Mouse (Mus musculus) neural tube, embryonic 11.5 days (tissue): Measurements from ENCODE around the gene Adgrl3. TPM values are rescaled to one million over a fixed set of nuclear protein-coding genes. Genes with fewer than 3 reads are reported as not detected.
A peak's percentile ranks its signal among the peaks of the same experiment; 100 is the strongest.

Experiments used
- ATAC-seq: fragments of 200-750 bp; cut with Nextera tagmentation; 2 replicates; pipeline ENCODE4 v1.8.0; 2017; ENCODE audit warnings: moderate number of reproducible peaks, mild to moderate bottlenecking, moderate TSS enrichment, moderate library complexity; ENCODE audit not compliant: insufficient read depth, low FRiP score, low TSS enrichment
- DNase-seq: peaks from one replicate; pipeline ENCODE4 v3.0.0-alpha.2; 2015; ENCODE audit warnings: low spot score
- H3K27ac ChIP-seq: fragments of 300-500 bp; sonication (generic); 2 replicates; pipeline ENCODE4 v1.5.1; 2014; ENCODE audit warnings: low read depth, mild to moderate bottlenecking, low read length
- H3K27me3 ChIP-seq: fragments of 300-500 bp; sonication (generic); 2 replicates; pipeline ENCODE4 v1.6.1; 2014; ENCODE audit warnings: mild to moderate bottlenecking, low read length, mixed read lengths; ENCODE audit not compliant: control insufficient read depth, insufficient read depth
- H3K36me3 ChIP-seq: fragments of 300-500 bp; sonication (generic); 2 replicates; pipeline ENCODE4 v1.6.1; 2014; ENCODE audit warnings: mild to moderate bottlenecking, low read length, moderate library complexity, mixed read lengths; ENCODE audit not compliant: control insufficient read depth, insufficient read depth
- H3K4me1 ChIP-seq: fragments of 300-500 bp; sonication (generic); 2 replicates; pipeline ENCODE4 v1.6.1; 2014; ENCODE audit warnings: low read length, mixed read lengths; ENCODE audit not compliant: control insufficient read depth, insufficient read depth
- H3K4me2 ChIP-seq: fragments of 300-500 bp; sonication (generic); 2 replicates; pipeline ENCODE4 v1.6.1; 2014; ENCODE audit warnings: low read depth, mild to moderate bottlenecking, moderate library complexity
- H3K4me3 ChIP-seq: fragments of 300-500 bp; sonication (generic); 2 replicates; pipeline ENCODE4 v1.5.1; 2014; ENCODE audit warnings: low read depth, low read length
- H3K9ac ChIP-seq: fragments of 300-500 bp; sonication (generic); 2 replicates; pipeline ENCODE4 v1.6.1; 2014; ENCODE audit warnings: mild to moderate bottlenecking, low read length
- H3K9me3 ChIP-seq: fragments of 300-500 bp; sonication (generic); 2 replicates; pipeline ENCODE4 v1.6.1; 2016; ENCODE audit warnings: low read length; ENCODE audit not compliant: control insufficient read depth
- WGBS: fragments of 180-500 bp; shearing (Covaris S2); extraction: QIAGEN DNeasy Blood & Tissue Kit; methylation state at CpG from one replicate; pipeline ENCODE4 v1.1.7; 2014; 5-methylcytosine and 5-hydroxymethylcytosine counted together
- polyA plus RNA-seq: library from polyadenylated mRNA; unstranded; fragments of >200 nt; fragmentation: Nextera tagmentation; extraction: Ambion mirVana; gene quantifications from 2 replicates; pipeline ENCODE4 v1.2.1, GENCODE M21; 2014

The Adgrl3 gene
- polyA plus RNA-seq, 1 experiment from 2014 or later = 25.0 TPM

DNA sequence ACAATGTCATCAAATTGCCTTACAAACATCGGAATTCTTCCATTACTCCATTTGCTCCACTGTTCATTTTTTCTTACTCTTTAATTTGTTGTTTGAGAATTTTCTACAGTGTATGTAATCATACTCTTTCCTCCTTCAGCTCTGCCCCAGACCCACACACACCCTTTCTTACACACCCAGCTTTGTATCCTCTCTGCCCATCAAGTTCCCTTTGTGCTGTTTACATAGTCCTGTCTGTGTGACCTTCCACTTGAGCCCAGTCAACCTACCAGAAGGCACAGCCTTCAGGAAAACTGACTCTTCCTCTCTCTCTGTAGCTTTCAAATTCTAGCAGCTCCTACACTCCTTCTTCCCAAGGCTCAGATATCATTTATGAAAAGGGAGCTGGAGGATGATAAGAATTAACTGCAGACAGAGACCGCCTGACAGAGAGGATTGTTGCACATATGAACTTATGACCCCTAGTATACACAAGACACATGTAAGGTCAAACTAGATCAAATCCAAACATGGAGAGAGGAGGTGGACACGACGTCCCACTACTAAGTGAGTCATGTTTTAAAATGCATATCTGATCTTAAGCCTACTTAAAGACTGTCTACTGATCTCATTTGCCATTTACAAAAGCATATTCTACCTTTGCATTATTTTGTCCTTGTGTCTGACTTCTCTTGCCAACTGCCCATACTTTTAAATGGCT lies 654.5 kb downstream of the Adgrl3 start:
- no peak overlapping the region for H3K4me3 ChIP-seq
- ATAC-seq = no peak
- WGBS = 84% methylated on average over 4 of the region's 4 CpGs

DNA sequence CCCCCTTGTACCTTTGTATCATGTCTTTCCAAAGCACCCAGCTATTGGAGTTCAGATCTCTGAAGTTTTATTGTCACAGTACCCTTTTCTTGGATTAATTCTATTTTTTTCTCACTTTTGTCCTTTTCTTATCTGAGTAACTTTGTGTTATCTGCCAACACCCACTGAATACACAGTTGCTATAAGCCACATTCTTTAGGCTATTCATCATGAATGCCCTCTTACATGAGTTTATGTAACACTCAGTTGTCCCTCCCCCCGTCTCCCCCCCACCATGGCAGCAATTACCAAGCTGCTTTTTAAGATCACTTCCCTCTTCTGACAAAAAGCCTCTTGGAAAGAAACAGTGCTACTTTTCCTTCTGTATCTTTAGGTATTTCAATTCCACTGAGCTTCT lies 655.0 kb downstream of the Adgrl3 start:
- DNase-seq = no peak
- WGBS = 84% methylated on average over 1 of the region's 1 CpGs
- Histone ChIP-seq H3K36me3 (no peaks in the 10 kb centered on the region), H3K4me3 (no peak overlapping the region), H3K4me1 (no peaks in the 10 kb centered on the region), H3K4me2 (no peak overlapping the region), H3K27me3 (no peaks in the 10 kb centered on the region), H3K9me3 (no peaks in the 10 kb centered on the region), H3K9ac (no peak overlapping the region), H3K27ac (no peak overlapping the region)
- ATAC-seq = no peak

More for the DNA sequence above, 654.5 kb downstream of the Adgrl3 start:
- H3K9ac ChIP-seq = no peak overlapping the region
- no peak overlapping the region for H3K27ac ChIP-seq
- no peaks in the 10 kb centered on the region for H3K27me3 ChIP-seq
- H3K9me3 ChIP-seq = no peaks in the 10 kb centered on the region
- H3K36me3 ChIP-seq = no peaks in the 10 kb centered on the region
- no peak overlapping the region for H3K4me2 ChIP-seq
- no peaks in the 10 kb centered on the region for H3K4me1 ChIP-seq
- no peak for DNase-seq

- ATAC-seq = no peak
- no peak overlapping the region for H3K4me2 ChIP-seq
These were observed 657.0 kb downstream of the Adgrl3 start for GRCm38 (mm10) chr5:81676896-81677295.

DNA sequence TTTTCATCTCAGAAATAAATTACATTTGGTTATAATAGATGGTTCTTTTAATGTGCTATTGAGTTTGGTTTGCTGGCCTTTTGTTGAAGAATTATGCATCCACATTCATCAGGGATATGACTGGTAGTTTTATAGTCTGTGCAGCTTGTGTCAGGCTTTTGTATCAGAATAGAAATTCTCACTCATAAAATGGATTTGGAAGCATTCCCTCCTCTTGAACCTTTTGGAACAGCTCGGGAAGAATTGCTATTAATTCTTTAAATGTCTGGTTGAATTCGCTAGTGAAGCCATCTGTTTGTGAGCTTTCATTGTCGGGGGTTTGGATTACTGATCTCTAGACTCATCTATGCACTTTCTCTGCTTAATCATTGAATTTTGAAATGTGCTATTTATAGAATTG lies 666.3 kb downstream of the Adgrl3 start:
- DNase-seq = no peak
- ATAC-seq = no peak
- no peaks in the 10 kb centered on the region for H3K36me3 ChIP-seq
- 86% methylated on average over 3 of the region's 3 CpGs for WGBS
- H3K27me3 ChIP-seq = no peaks in the 10 kb centered on the region
- no peaks in the 10 kb centered on the region for H3K4me1 ChIP-seq
- H3K9ac ChIP-seq = no peak overlapping the region
- H3K27ac ChIP-seq = no peak overlapping the region
- H3K4me2 ChIP-seq = no peak overlapping the region
- no peaks in the 10 kb centered on the region for H3K9me3 ChIP-seq
- no peak overlapping the region for H3K4me3 ChIP-seq

More at GRCm38 (mm10) chr5:81676896-81677295, 657.0 kb downstream of the Adgrl3 start:
- H3K36me3 ChIP-seq = no peaks in the 10 kb centered on the region
- no peak overlapping the region for H3K9ac ChIP-seq
- no peak overlapping the region for H3K27ac ChIP-seq
- no peak overlapping the region for H3K4me3 ChIP-seq
- DNase-seq = no peak
- H3K27me3 ChIP-seq = no peaks in the 10 kb centered on the region
- no peaks in the 10 kb centered on the region for H3K4me1 ChIP-seq
- H3K9me3 ChIP-seq = no peaks in the 10 kb centered on the region
- WGBS = 90% methylated on average over 1 of the region's 1 CpGs

- Histone ChIP-seq H3K4me2 (no peak overlapping the region), H3K36me3 (no peaks in the 10 kb centered on the region), H3K4me1 (no peaks in the 10 kb centered on the region), H3K9me3 (no peaks in the 10 kb centered on the region), H3K9ac (no peak overlapping the region), H3K4me3 (no peak overlapping the region), H3K27ac (no peak overlapping the region), H3K27me3 (no peaks in the 10 kb centered on the region)
- ATAC-seq (no peak), DNase-seq (no peak)
- 95% methylated on average over 4 of the region's 4 CpGs for WGBS
These were observed 666.9 kb downstream of the Adgrl3 start for GRCm38 (mm10) chr5:81686845-81687244.

DNA sequence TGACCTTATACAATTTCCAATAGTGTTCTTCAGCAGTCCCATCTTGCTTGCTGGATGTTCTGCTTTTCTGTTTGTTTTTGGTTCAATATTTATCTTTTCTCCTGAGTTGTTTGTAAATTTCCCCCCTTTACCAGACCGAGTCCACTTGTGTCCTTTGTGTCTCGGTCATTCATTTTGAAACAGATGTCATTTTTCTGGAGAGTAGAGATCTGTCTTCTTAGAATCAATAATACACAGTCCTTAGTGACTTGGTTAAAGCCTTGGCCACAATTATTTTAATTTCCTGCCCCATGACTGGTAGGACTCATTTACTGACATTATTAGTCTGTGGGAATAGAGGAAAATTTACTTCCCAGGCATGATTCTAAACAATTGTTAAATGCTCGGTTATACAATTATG lies 709.7 kb downstream of the Adgrl3 start:
- ATAC-seq (no peak), DNase-seq (no peak)
- 68% methylated on average over 3 of the region's 3 CpGs for WGBS

DNA sequence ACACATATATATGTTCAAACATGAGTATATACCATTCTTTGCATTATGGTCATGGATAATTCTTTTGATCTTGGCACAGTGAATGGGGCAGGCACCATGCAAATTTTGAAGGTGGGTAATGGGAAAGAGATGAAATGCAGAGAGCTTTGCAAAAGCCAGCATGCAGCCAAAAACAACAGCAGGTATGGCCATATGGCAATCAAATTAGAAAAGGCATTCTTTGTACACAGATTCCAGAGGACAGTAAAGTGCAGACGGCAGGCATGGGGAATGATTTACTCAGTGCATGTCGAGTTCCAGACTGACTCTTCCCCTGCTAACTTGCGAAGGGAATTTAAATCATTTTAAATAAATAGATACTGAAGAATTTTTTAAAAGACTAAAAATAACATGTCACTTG lies 716.1 kb downstream of the Adgrl3 start:
- Histone ChIP-seq H3K4me1 (no peaks in the 10 kb centered on the region), H3K27ac (no peak overlapping the region), H3K36me3 (no peaks in the 10 kb centered on the region), H3K27me3 (no peaks in the 10 kb centered on the region), H3K9me3 (no peaks in the 10 kb centered on the region), H3K9ac (no peak overlapping the region), H3K4me2 (no peak overlapping the region), H3K4me3 (no peak overlapping the region)
- WGBS = 33% methylated on average over 3 of the region's 3 CpGs
- ATAC-seq = no peak
- DNase-seq = no peak

More for the DNA sequence above, 709.7 kb downstream of the Adgrl3 start:
- Histone ChIP-seq H3K4me1 (no peaks in the 10 kb centered on the region), H3K4me2 (no peak overlapping the region), H3K9me3 (no peaks in the 10 kb centered on the region), H3K27ac (no peak overlapping the region), H3K9ac (no peak overlapping the region), H3K27me3 (no peaks in the 10 kb centered on the region), H3K4me3 (no peak overlapping the region), H3K36me3 (no peaks in the 10 kb centered on the region)

DNA sequence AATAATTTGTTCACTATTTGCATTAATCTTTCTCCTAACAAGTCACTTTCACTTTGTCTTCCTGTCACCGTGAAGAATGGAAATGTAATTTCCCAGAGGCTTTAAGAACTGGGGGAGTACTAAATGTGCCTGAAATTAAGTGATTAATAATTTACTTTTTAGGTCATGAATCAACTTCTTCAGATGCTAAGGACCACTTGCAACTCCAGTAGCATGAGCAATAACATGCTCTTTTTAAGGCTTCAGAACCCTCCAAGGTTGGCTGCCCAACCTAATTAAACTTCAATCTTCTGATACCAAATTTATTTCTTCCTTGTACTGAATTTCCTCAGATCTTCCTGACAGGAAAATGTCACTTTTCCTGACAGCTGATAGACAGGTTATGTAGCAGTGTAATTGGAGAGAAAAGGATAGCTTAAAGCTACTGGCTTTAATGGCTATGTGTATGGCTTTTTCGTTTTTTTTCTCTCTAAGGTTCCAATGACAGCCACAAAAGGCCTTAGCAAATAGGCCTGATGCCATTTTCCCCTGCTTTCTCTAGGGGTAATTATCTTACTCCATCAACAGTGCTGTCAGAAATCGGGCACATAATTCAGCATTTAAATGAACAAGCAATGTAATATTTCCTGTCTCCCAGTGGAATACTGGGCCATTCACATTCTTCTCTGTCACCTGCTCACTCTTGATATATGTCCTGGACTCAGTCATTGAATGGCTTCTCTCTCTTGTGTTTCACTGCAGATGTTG lies 718.5 kb downstream of the Adgrl3 start:
- no peak overlapping the region for H3K27ac ChIP-seq
- H3K36me3 ChIP-seq = no peaks in the 10 kb centered on the region
- no peak overlapping the region for H3K4me2 ChIP-seq
- no peak overlapping the region for H3K9ac ChIP-seq
- no peaks in the 10 kb centered on the region for H3K27me3 ChIP-seq
- no peak overlapping the region for H3K4me3 ChIP-seq
- DNase-seq (no peak), ATAC-seq (peak; percentile 67)
- WGBS = 58% methylated on average over 3 of the region's 3 CpGs
- H3K9me3 ChIP-seq = no peaks in the 10 kb centered on the region
- no peaks in the 10 kb centered on the region for H3K4me1 ChIP-seq

- Histone ChIP-seq H3K9ac (no peak overlapping the region), H3K27me3 (no peaks in the 10 kb centered on the region), H3K27ac (no peak overlapping the region), H3K36me3 (no peaks in the 10 kb centered on the region), H3K4me1 (no peaks in the 10 kb centered on the region), H3K4me3 (no peak overlapping the region), H3K4me2 (no peak overlapping the region), H3K9me3 (no peaks in the 10 kb centered on the region)
- 96% methylated on average over 3 of the region's 3 CpGs for WGBS
- DNase-seq (no peak), ATAC-seq (no peak)
These were observed 732.5 kb downstream of the Adgrl3 start for GRCm38 (mm10) chr5:81752426-81752825.
